Mouse (Mus musculus): Measurements from ENCODE around the gene Atf4.
A peak's percentile ranks its signal among the peaks of the same experiment; 100 is the strongest.

The Atf4 gene

DNA sequence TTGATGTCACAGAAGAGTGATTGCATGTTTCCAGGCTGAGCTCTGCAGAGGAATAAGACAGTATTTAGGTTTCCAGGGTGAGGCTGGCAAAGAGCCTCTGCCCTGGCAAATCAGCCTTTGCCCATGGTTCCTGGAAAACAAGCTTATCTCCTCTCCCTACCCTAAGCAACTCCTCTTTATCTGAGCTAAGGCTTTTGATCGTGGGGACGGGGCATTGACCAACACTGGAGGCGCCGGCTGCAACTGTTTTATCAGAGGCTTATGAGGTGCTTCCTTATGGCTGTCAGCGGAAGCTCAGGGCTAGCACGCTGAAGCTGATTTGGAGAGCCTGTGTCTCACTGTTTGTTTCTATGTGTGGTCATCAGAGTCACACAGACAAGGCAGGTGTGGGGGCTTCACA is 4.4 kb upstream of the Atf4 start:
- no peak for DNase-seq (ENCODE audit: low spot score)

DNA sequence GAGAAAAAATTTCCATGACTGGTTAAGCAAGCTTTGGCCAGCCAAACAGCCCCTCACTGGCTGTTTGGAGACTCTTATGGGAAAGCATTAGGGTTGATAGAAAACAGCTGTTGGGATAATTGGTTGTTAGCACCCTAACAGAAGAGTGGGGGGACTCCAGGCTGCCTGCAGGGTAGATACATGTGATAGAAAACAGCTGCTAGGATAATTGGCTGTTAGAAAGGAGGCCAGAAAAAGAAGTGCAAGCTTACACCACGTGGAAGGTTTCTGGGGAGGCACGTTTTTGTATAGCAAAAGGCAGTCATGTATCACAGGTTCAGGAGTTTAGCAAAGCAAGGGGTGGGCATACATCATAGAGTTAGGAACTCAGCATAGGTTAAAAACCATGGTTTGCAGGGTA is 1.5 kb upstream of the Atf4 start:
- DNase-seq (ENCODE audit: low spot score): no peak

DNA sequence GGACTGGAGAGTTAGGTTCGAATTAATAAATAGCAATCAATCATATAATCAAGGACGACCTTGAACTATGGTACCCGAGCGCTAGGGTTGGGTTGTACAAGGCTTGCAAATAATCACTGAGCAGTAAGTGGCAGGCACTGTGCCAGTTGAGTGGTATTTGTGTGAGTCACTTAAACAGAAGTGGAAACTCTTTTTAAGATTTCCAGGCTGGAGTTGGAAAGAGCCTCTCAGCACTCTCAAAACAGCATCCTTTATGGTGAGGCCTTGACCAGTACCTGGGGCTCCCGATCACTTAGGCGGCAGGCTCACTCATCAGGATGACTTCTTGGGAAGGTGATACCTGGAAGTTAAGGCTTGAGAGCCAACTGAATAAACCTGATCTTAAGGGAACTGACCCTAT is 777 bp upstream of the Atf4 start:
- DNase-seq (ENCODE audit: low spot score): no peak

DNA sequence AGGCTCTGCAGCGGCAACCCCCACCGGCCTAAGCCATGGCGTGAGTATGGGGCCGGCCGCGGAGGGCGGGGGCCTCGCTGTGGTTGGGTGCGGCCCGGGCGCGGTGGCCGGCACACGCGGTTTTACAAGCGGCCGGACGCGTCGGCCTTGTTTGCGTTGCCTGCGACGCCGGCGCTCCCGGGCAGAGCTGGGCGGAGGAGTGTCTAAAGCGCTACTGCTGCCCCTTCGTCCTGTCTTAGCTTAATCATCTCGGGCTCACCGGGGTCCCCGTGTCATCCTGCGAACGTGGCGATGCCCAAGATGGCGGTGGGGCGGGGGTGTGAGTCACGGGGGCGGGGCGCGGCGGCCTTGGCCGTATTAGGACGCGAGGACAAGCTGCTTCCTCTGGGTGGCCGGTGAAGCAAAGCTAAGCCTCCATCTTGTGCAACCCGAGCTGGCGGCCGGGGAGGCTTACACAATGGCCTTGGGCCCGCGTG is 700 bp downstream of the Atf4 start:
- peak; percentile 48 for DNase-seq (ENCODE audit: low spot score)

DNA sequence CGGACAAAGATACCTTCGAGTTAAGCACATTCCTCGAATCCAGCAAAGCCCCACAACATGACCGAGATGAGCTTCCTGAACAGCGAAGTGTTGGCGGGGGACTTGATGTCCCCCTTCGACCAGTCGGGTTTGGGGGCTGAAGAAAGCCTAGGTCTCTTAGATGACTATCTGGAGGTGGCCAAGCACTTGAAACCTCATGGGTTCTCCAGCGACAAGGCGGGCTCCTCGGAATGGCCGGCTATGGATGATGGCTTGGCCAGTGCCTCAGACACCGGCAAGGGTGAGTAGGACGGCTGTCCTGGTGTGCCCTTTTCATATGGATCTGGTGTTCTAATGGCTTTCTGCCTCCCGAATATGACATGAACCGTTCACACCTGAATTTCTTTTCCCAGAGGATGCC is 1.3 kb downstream of the Atf4 start:
- no peak for DNase-seq (ENCODE audit: low spot score)

DNA sequence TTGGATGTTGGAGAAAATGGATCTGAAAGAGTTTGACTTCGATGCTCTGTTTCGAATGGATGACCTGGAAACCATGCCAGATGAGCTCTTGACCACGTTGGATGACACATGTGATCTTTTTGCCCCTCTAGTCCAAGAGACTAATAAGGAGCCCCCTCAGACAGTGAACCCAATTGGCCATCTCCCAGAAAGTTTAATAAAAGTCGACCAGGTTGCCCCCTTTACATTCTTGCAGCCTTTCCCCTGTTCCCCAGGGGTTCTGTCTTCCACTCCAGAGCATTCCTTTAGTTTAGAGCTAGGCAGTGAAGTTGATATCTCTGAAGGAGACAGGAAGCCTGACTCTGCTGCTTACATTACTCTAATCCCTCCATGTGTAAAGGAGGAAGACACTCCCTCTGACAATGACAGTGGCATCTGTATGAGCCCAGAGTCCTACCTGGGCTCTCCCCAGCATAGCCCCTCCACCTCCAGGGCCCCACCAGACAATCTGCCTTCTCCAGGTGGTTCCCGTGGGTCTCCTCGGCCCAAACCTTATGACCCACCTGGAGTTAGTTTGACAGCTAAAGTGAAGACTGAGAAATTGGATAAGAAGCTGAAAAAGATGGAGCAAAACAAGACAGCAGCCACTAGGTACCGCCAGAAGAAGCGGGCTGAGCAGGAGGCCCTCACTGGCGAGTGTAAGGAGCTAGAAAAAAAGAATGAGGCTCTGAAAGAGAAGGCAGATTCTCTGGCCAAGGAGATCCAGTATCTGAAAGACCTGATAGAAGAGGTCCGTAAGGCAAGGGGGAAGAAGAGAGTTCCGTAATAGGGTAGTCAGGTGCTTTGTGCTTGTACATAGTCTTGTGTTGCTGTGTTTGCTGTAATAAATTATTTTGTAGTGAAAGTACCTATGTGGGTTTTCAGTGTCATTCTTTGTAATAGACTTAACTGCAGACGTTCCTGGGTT is 1.9 kb downstream of the Atf4 start:
- DNase-seq (ENCODE audit: low spot score): no peak

DNA sequence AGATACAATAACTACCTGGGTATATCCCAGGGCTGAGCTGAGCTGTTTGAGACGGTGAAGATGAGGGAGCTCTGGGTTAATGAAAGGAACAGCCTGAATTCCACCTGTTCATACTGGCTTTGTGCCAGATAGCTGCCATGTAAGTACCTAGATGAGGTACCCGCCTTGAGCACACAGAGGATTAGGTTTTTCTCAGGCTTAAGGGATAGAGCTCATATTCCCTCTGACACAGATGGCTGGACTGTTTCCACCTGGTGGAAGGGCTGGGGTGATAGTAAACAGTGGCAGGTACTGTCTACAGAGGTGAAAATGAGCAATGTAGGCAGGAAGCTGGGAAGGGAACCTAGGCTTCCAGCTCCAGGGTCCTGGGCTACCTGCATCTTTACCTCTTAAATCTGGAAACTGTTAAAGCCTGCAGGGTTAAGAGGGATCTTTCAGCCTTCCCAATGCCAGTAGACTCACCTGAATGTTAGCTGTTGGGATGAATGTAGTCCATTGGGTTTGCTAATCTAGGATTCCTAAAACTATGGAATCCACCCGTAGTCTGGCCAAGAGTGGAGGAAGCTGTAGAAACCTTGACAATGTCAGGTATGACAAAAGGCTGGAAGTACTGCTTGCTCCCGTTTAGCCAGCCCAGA is 2.7 kb downstream of the Atf4 start:
- DNase-seq (ENCODE audit: low spot score): no peak

DNA sequence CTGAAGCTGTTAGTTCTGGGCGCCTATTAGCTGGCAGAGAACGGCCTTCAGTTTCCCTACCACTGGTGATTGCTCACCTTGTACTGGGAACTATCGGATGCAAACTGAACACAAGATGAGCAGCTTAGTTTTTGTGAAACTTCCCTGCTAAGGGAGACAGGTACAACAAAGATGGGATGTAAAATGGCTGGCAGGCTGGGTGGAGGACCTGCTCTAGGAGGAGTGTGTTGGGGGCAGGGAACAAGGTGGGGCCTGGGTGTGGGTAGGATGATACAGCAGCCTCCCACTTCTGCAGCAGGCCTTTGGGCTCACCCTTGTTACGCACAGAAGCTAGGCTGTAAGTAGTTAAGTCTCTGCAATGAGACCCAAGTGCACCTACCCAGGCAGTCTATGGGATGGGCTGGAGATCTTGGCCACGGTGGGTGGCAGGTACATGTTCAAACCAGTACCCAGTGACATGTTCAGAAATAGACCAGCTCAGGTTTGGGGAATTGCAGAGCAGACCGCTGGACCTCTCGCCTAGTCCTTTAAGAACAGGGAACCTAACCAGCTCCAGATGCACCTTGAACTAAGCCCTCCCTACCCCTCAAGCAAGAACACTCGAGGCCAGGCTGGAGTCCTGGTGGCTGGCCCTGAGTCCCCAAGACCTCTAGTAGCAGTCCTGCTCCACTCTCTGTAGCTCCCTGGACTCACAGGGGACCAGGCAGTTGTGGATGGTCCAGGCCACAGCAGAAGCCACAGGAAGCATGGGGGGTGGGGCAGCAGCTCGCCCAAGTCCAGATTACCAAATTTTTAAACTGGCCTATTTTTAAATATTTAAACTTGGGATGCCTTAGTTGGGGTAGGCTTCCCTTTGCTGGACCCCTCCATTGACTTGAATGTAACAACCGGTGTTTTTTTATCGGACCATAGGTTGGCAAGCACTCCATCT is 3.5 kb downstream of the Atf4 start:
- DNase-seq (ENCODE audit: low spot score): no peak

DNA sequence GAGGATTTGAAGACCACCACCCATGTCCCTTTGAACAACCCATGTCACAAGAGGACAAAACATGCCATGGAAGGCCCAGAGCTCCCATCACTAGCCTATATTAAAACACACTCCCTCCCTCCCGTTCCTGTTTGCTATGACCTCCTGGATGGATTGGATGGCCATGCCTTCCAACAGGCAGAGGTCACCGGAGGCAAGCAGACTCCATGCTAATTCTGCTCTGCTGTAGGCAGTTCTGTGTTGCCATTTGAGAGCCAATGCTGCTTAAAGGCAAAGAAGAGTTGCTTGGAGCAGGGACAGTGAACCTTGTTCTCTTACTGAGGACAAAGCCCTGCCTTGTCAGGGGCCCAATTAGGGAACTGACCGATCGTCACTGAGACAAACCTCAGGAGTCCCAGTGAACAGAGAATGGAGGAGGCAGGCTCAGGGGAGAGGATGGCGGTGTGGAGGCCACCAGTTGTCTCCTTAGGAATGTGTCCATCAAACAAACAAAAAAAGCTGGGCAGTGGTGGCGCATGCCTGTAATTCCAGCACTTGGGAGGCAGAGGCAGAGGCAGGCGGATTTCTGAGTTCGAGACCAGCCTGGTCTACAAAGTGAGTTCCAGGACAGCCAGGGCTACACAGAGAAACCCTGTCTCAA is 4.5 kb downstream of the Atf4 start:
- no peak for DNase-seq (ENCODE audit: low spot score)

DNA sequence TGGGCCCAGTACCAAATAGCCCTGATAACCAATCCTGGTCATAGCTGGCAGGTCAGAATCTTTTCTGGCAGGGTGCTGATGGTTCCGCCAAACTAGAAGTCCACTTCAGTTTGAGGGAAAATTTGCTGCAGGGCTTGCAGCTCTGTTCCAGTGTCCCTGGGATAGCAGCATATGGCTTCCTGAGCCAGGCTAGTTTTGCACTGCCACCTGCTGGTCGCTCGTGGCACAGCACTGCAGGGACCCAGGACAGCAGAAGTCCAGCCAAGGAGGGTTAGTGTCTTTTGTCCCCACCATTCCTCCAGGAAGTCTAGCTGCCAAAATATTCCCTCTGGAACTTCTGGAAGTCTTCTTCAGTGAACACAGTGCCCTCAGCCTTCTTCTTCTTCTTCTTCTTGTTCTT is 5.7 kb downstream of the Atf4 start:
- peak; percentile 75 for DNase-seq (ENCODE audit: low spot score)

DNA sequence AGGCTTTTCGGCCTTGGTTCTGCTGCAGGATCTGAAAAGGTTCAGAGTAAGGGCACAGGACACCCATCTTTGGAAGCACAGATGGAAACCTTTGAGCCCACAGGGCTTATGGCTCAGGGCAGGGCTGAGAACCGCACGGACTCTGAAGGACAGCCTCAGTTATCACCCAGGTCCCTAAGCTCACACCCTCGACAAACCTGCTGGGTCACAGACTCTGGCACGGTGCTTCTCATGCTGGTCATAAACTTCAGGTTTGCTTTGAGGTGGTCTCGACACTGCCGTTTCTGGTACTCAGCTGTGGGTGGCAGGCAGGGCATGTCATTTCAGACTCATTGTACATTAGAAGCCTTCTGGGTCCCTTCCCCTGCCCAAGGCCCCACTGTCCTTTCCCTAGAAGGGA is 6.1 kb downstream of the Atf4 start:
- DNase-seq (ENCODE audit: low spot score): no peak

DNA sequence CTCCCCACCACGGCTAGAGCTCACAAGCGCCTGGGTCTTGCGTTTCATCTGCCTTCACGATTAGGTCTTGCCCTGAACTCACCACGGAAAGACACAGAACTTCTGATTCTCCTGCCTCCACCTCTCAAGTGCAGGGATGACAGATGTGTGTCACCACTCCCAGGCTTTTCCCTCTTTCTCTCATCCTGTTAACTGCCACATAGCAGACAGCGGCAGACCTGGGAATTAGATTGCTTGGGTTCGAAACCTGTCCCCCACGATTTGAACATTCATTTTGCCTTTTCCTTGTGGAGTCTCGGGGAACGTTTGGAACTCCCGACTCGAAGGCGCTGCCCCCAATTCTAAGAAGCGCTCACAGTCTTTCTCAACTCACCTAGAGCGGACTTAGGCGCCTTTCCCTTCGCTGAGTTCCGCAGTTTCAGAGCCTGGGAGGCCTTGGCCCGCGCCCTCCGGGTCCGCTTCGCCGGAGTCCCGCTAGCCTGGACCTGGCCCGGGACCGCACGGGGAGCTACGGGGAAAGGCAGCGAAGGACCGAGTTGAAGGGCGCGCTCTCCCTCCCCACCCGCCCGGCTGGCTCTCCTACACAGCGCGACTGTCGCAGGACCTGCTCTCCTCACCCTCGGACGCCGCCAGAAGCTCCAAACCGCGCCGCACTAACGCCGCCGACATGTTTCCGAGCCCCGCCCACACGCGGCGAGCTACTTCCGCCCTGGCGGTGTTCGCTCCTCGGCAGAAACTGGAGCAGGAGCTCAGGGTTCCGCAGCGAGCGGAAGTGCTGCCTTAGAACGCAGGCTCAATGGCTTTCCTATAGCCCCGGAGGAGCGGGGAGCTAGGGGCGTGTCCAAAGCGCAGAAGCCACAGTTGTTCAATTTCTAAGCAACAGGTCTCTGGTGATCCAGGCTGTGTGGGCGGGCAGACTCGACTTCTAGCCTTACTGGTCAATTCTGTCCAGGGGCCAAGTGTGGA is 8.9 kb downstream of the Atf4 start, which contains the start of gene Rps19bp1:
Gene Rps19bp1, minus strand, starts transcription at position 706 of the 966 bp plus-strand sequence.
- peak; percentile 42 for DNase-seq (ENCODE audit: low spot score)

DNA sequence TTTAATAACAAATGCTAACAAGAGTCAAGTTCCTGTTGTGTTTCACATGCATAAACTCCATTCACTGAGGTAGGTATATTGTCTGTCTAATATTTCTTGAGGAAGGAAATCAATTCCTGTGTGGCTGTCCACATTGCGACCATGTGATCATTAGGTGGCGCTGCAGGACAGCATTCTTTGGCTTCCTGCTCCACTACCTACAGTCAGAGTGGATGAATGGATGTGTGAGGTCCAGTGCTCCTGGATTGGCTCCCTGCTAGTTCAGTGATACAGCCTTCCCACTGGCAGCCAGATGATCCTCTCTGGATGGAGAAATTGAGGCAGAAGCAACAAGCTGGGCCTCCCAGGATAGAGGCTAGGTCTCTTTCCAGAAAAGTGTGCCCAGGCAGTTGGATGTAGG is 11.3 kb downstream of the Atf4 start:
- no peak for DNase-seq (ENCODE audit: low spot score)

DNA sequence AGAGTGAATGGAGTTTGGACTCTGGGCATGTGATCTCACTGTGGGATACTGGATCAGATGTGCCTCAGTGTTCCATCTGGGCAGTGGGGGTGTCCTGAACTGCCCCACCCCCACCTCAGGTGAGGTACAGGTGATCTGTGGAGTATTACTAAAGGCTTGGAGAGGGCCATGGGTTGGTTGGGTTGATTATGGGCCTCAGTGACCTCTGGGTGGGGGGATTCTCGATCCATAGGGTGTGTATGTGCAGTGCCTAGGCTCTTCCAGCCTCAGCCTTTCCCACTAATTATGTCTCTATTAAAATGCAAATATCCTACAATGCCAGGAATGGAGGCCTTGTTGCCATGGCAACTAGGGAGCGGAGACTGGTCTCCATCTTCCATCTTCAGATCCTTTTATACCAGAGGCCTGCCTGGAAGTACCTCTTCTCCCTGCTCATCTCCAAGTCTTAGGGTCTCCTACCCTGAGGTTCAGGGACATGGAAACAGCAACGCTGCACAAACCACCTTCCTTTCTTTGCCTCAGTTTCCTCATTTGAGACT is 16.9 kb downstream of the Atf4 start:
- DNase-seq (ENCODE audit: low spot score): no peak

DNA sequence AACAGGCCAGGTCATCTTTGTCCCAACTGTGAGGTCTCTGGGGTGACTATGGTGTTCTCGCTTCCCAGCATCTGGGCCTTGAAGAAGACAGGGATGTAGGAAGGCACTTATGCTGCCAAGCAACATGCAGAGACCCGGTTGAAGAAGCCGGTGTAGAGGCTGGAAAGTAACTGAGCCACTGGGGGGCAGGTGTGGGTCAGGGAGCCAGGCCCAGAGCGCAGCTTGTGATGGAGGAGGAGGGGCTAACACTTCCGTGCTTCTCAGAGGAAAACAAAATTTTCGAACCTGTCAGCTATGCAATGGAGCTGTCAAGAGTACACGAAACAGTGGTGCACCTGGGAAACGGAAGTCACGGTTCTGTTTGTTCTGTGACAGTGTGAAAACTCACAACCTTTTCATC is 22.1 kb downstream of the Atf4 start:
- DNase-seq (ENCODE audit: low spot score): no peak

DNA sequence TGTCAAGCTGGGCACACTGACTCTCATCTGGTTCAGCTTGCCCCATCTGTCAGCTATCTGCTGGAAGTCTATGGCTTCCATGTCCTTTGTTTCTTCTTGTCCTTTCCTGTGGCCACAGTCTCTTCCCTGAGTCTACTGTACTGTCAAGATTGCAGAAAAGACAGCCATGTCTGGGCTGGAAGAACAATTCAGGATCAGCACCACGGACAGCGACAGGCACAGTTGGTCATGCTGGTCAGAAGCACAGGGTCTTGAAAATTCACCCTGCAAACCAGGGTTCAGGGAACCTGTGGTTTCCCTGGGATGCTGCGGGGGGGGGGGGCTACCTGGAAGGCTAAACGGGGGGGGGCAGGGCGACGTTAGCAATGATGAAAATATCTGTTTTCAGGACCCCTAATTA is 22.6 kb downstream of the Atf4 start:
- DNase-seq (ENCODE audit: low spot score): peak; percentile 50

DNA sequence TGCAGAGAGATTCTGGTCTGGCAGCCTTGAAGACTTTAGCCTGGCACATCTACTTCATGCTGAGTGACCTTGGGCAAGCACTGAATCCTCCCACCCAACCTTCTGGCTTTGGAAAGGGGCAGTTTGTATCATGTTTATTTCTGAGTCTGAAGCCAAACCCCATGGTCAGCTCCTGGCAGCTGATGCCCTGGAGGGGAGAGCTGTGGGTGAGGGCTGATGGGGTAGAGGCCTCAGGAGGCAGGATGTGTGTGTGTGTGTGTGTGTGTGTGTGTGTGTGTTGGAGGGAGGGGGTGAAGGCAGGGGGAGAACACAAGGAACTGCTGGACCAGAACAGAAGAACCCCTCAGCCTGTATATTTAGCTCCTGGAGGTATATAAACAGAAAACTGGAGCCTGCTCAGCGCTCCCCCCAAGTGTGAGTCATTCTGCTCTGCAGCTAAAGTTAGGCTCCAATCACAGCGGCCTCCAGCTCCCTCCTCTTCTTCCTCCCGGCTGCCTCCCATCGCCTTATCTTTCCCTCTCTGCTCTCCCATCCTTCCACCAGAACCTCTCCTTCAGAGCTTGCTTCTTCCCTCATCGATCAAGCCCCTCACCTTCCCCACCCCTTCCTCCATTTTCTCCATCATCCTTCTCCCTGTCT is 23.3 kb downstream of the Atf4 start:
- DNase-seq (ENCODE audit: low spot score): no peak

DNA sequence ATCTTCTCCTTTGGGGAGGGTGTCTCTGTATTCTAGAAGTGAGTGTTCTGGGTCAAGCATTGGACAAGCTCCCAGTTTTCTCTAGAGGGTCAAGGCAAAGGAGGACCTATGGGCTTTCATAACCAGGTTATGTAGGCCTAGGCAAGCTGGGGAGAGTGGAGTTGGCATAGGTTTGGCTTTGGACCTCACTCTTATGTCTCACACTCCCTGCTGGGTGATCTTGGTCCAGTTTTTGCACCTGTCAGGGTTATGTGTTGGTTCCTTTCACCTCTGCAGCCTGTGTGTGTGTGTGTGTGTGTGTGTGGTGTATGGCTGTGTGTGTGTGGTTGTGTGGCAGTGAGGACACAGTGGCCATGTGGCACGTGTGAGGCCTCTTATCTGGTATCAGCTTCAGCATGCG is 24.1 kb downstream of the Atf4 start:
- no peak for DNase-seq (ENCODE audit: low spot score)

DNA sequence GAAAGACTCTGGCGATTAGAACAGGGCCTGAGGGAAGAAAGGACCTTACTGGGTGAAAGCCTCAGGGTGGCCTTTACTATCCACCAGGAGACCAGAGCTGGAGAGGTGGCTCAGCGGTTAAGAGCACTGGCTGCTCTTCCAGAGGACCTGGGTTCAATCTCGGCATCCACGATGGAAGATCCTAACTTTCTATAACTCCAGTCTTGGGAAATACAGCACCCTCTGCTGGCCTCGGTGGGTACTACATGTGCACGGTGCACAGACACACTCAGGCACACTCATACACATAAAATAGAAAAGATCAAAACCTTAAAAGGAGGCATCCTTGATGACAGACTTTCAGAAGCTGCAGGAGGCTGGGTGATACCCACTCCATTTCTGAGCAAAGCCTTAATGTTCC is 25.7 kb downstream of the Atf4 start:
- DNase-seq (ENCODE audit: low spot score): no peak
